Mouse (Mus musculus) erythroblast, embryonic 14.5 days (primary cell): ENCODE data around the gene Prss16.

Source experiments
- GATA1 ChIP-seq: IDR thresholded peaks from 2 replicates; pipeline ENCODE4 v1.6.1; 2012; ENCODE audit warnings: low read length, inconsistent platforms, mixed read lengths
- TAL1 ChIP-seq: IDR thresholded peaks from 3 replicates; pipeline ENCODE4 v1.6.1; 2012; ENCODE audit warnings: low read length, inconsistent platforms, mixed read lengths

- TF ChIP-seq GATA1, result no peak
- TF ChIP-seq TAL1, result no peak
These were observed 35.3 kb downstream of the Prss16 start for GRCm38 (mm10) chr13:21974221-21974725.
